Mouse (Mus musculus) neural tube, embryonic 13.5 days (tissue): Measurements from ENCODE around the gene Wasf2. TPM values are rescaled to one million over a fixed set of nuclear protein-coding genes. Genes with fewer than 3 reads are reported as not detected.

Source experiments
- ATAC-seq: fragments of 200-750 bp; cut with Nextera tagmentation; 2 replicates; pipeline ENCODE4 v1.8.0; 2017; ENCODE audit warnings: low read depth, mild to moderate bottlenecking, moderate TSS enrichment, moderate library complexity
- H3K27ac ChIP-seq: fragments of 300-500 bp; sonication (generic); replicated peaks from 2 replicates; pipeline ENCODE4 v1.5.1; 2015; ENCODE audit warnings: moderate library complexity, mild to moderate bottlenecking, inconsistent platforms
- H3K27me3 ChIP-seq: fragments of 300-500 bp; sonication (generic); 2 replicates; pipeline ENCODE4 v1.6.1; 2015; ENCODE audit warnings: mild to moderate bottlenecking, inconsistent platforms
- H3K36me3 ChIP-seq: fragments of 300-500 bp; sonication (generic); 2 replicates; pipeline ENCODE4 v1.6.1; 2015; ENCODE audit warnings: mild to moderate bottlenecking, inconsistent platforms
- H3K4me1 ChIP-seq: fragments of 300-500 bp; sonication (generic); replicated peaks from 2 replicates; pipeline ENCODE4 v1.6.1; 2015; ENCODE audit warnings: inconsistent platforms
- H3K4me2 ChIP-seq: fragments of 300-500 bp; sonication (generic); 2 replicates; pipeline ENCODE4 v1.6.1; 2015; ENCODE audit warnings: inconsistent platforms, mild to moderate bottlenecking, moderate library complexity
- H3K4me3 ChIP-seq: fragments of 300-500 bp; sonication (generic); 2 replicates; pipeline ENCODE4 v1.5.1; 2015; ENCODE audit warnings: mild to moderate bottlenecking, inconsistent platforms
- H3K9ac ChIP-seq: fragments of 300-500 bp; sonication (generic); 2 replicates; pipeline ENCODE4 v1.6.1; 2015; ENCODE audit warnings: moderate library complexity, mild to moderate bottlenecking, inconsistent platforms
- H3K9me3 ChIP-seq: fragments of 300-500 bp; sonication (generic); 2 replicates; pipeline ENCODE4 v1.6.1; 2016; ENCODE audit warnings: inconsistent platforms
- WGBS: fragments of 180-500 bp; shearing (Covaris S2); methylation state at CpG from one replicate; pipeline ENCODE4 v1.1.7; 2015; 5-methylcytosine and 5-hydroxymethylcytosine counted together
- polyA plus RNA-seq: library from polyadenylated mRNA; unstranded; fragments of >200 nt; fragmentation: Nextera tagmentation; extraction: Ambion mirVana; gene quantifications from 2 replicates; pipeline ENCODE4 v1.2.1, GENCODE M21; 2015

Gene Wasf2
- polyA plus RNA-seq, 1 experiment from 2014 or later = 36.5 TPM

GRCm38 (mm10) chr4:133234771-133235170 lies 104.5 kb downstream of the Wasf2 start:
- Histone ChIP-seq H3K4me1 (no peaks in the 10 kb centered on the region), H3K4me2 (no peak overlapping the region), H3K4me3 (no peak overlapping the region), H3K9ac (no peak overlapping the region), H3K36me3 (no peaks in the 10 kb centered on the region), H3K27me3 (peaks cover 14% of the 10 kb centered on the region), H3K9me3 (no peaks in the 10 kb centered on the region), H3K27ac (no peak overlapping the region)
- ATAC-seq = no peak
- 68% methylated on average over 5 of the region's 5 CpGs for WGBS

DNA sequence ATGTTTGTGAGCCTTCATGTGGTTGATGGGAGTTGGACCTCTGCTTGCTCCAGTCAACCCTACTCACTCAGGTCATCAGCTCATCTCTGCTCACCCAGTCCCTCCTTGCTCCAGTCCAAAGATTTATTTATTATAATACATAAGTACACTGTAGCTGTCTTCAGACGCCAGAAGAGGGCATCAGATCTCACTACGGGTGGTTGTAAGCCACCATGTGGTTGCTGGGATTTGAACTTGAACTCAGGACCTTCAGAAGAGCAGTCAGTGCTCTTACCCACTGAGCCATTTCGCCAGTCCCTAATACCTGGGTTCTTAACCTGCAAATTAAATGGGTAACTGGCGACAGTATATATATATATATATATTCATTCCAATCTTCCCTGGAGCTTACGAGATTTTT lies 105.1 kb downstream of the Wasf2 start:
- H3K4me2 ChIP-seq = no peak overlapping the region
- H3K9ac ChIP-seq = no peak overlapping the region
- H3K4me3 ChIP-seq = no peak overlapping the region
- H3K27me3 ChIP-seq = peaks cover 20% of the 10 kb centered on the region
- no peaks in the 10 kb centered on the region for H3K36me3 ChIP-seq
- H3K4me1 ChIP-seq = peaks cover 2% of the 10 kb centered on the region
- ATAC-seq = no peak
- 78% methylated on average over 5 of the region's 5 CpGs for WGBS
- no peaks in the 10 kb centered on the region for H3K9me3 ChIP-seq
- no peak overlapping the region for H3K27ac ChIP-seq

- Histone ChIP-seq H3K27me3 (peaks cover 44% of the 10 kb centered on the region), H3K9me3 (no peaks in the 10 kb centered on the region), H3K4me2 (no peak overlapping the region), H3K27ac (no peak overlapping the region), H3K9ac (no peak overlapping the region), H3K4me1 (peaks cover 10% of the 10 kb centered on the region), H3K36me3 (no peaks in the 10 kb centered on the region), H3K4me3 (no peak overlapping the region)
- no peak for ATAC-seq
- 78% methylated on average over 4 of the region's 4 CpGs for WGBS
Observed at GRCm38 (mm10) chr4:133237911-133238310, 107.6 kb downstream of the Wasf2 start.

DNA sequence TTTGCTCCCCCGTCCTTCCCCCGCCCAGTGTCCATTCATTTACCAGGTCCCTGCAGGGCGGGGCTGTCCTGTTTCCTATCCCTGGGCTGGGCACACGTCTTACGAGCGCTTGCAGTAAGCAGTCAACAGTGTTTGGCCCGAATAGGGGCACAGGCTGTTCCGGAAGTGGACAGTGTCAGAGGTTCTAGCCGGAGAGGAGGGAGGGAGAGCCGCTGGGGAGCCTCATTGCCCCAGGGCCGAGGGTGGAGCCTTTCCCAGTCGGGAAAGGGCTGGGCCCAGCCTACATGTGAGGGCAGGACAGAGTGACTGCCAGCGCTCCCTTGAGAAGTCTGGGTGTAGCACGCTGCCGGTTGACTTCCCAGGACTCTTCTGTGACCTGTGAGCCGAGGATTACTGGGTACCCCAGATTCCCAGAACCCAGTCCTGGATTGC lies 110.2 kb downstream of the Wasf2 start, which contains the start of gene Map3k6:
Gene Map3k6, plus strand, starts transcription at position 329 of the 432 bp plus-strand sequence.
- peak within 1 kb of the TSS; percentile 68 for H3K9ac ChIP-seq
- H3K4me3 ChIP-seq = peak within 1 kb of the TSS; percentile 53
- H3K4me1 ChIP-seq = peaks cover 10% of the 10 kb centered on the region
- H3K27me3 ChIP-seq = peaks cover 63% of the 10 kb centered on the region
- peak within 1 kb of the TSS; percentile 79 for H3K4me2 ChIP-seq
- H3K9me3 ChIP-seq = no peaks in the 10 kb centered on the region
- no peak within 1 kb of the TSS for H3K27ac ChIP-seq
- 3% methylated on average over 16 of the region's 16 CpGs for WGBS
- peak; percentile 38; the same call in 1 of the 2 replicates for ATAC-seq
- H3K36me3 ChIP-seq = no peaks in the 10 kb centered on the region

DNA sequence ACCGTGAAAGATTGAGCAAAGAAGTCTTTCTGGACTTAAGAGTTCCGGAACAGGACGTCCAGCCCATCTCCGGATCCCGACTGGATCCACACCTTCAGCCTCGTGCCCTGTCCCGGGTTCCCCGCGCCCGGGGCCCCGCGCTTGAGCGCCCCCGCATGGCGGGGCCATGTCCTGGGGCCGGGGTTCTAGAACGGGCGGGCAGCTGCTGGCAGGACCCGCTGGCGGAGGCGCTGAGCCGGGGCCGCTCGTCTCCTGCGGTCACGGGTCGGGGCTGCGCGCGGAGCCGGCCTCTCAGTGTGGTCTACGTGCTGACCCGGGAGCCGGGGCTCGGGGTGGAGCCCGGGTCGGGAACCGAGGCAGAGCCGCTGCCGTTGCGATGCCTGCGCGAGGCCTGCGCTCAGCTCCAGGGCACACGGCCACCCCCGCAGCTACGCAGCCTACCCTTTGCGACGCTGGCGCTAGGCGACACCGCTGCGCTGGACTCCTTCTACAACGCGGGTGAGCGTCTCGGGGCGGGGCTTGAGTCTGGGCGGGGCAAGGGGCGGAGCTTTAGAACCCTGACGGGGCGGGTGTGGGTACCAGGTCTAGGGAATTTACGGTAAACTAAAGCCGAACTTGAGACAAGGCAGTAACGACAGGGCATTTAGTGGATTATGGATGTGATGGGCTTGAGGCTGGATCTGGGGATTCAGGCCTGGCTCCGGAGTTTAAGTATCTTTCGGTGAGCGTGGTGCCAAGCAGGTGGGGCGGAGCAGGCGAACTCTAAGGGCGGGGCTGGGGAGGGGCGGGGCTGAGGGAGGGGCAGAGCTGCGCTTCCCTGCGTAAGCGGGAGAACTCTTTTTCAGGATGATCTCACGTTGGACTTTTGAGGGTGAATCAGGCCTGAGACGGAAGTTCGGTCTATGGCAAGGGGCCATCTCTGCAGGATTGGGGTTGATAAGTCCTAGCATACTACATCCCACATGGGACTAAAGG lies 110.9 kb downstream of the Wasf2 start:
- Histone ChIP-seq H3K36me3 (no peaks in the 10 kb centered on the region), H3K4me1 (peaks cover 10% of the 10 kb centered on the region), H3K27ac (no peak overlapping the region), H3K4me2 (peak overlapping the region; percentile 79), H3K27me3 (peaks cover 62% of the 10 kb centered on the region), H3K9ac (peak overlapping the region; percentile 68), H3K4me3 (peak overlapping the region; percentile 53), H3K9me3 (no peaks in the 10 kb centered on the region)
- under 1% methylated on average over 78 of the region's 78 CpGs for WGBS
- ATAC-seq = peak; percentile 89

DNA sequence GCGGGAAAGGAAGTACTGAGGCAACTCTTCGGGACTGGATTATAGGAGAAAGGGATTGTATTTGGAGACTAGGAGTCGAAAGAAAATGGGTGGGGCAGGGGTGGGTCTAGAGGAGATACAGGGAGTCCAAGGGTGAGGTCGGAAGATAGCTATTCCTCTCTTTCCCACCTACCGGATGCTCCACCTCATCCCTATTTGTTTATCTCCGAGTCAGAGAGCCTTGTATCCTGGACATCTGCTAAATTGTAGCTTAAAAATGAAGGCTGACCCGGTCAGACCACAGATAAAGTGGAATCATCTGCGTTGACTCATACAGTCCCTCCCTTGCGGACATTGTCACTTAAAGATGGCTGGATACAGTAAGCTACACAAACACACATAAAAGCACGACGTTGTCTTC lies 111.6 kb downstream of the Wasf2 start:
- no peak overlapping the region for H3K27ac ChIP-seq
- H3K4me1 ChIP-seq = peaks cover 10% of the 10 kb centered on the region
- ATAC-seq = no peak
- no peaks in the 10 kb centered on the region for H3K9me3 ChIP-seq
- 38% methylated on average over 11 of the region's 11 CpGs for WGBS
- no peaks in the 10 kb centered on the region for H3K36me3 ChIP-seq
- peaks cover 69% of the 10 kb centered on the region for H3K27me3 ChIP-seq
- no peak overlapping the region for H3K9ac ChIP-seq
- peak overlapping the region; percentile 79 for H3K4me2 ChIP-seq
- H3K4me3 ChIP-seq = peak overlapping the region; percentile 53

DNA sequence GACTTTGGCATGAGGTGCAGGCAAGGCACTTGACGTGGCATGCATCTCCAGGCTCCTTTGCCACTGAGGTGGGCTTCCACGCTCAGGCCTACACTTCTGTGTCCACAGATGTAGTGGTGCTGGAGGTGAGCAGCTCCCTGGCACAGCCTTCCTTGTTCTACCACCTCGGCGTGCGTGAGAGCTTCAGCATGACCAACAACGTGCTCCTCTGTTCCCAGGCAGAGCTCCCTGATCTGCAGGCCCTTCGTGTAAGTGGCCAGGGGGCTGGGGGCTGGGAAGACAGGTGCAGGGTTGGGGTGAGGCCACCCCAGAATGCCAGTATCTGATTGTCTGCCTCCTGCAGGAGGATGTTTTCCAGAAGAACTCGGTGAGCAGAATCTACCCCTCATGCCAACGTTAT lies 112.4 kb downstream of the Wasf2 start:
- Histone ChIP-seq H3K27me3 (peaks cover 77% of the 10 kb centered on the region), H3K27ac (no peak overlapping the region), H3K9ac (no peak overlapping the region), H3K9me3 (no peaks in the 10 kb centered on the region), H3K4me3 (no peak overlapping the region), H3K36me3 (no peaks in the 10 kb centered on the region), H3K4me2 (no peak overlapping the region), H3K4me1 (peaks cover 10% of the 10 kb centered on the region)
- 46% methylated on average over 9 of the region's 9 CpGs for WGBS
- no peak for ATAC-seq

GRCm38 (mm10) chr4:133243538-133243937 lies 113.2 kb downstream of the Wasf2 start:
- Histone ChIP-seq H3K4me3 (no peak overlapping the region), H3K4me2 (no peak overlapping the region), H3K27me3 (peaks cover 85% of the 10 kb centered on the region), H3K9me3 (no peaks in the 10 kb centered on the region), H3K36me3 (no peaks in the 10 kb centered on the region), H3K4me1 (peaks cover 10% of the 10 kb centered on the region), H3K27ac (no peak overlapping the region), H3K9ac (no peak overlapping the region)
- WGBS = 50% methylated on average over 13 of the region's 13 CpGs
- ATAC-seq = no peak

- no peak overlapping the region for H3K4me2 ChIP-seq
- no peaks in the 10 kb centered on the region for H3K36me3 ChIP-seq
- H3K27ac ChIP-seq = no peak overlapping the region
- ATAC-seq = no peak
- peaks cover 87% of the 10 kb centered on the region for H3K27me3 ChIP-seq
- peaks cover 10% of the 10 kb centered on the region for H3K4me1 ChIP-seq
- no peak overlapping the region for H3K9ac ChIP-seq
- no peaks in the 10 kb centered on the region for H3K9me3 ChIP-seq
- H3K4me3 ChIP-seq = no peak overlapping the region
- WGBS = 97% methylated on average over 1 of the region's 1 CpGs
Observed at GRCm38 (mm10) chr4:133244289-133244688, 114.0 kb downstream of the Wasf2 start.

DNA sequence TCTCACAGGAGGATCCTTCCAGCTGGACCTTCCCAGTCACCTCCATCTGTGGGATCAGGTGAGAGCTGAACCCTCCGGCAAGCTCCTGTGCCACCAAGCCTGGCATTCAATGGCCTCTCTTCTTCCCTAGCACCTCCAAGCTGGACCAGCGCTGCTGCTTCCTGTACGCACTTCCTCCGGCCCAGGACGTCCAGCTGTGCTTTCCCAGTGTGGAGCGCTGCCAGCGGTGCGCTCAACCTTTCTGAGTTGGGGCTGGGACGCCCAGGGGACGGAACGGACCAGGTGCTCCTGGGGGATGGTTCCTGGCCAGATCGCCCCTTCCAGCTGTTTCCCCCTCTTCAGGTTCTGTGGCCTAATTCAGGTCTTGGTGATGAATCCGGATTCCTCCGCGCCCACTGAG lies 116.8 kb downstream of the Wasf2 start:
- H3K4me2 ChIP-seq = no peak overlapping the region
- H3K36me3 ChIP-seq = no peaks in the 10 kb centered on the region
- WGBS = 33% methylated on average over 15 of the region's 15 CpGs
- peaks cover 89% of the 10 kb centered on the region for H3K27me3 ChIP-seq
- ATAC-seq = no peak
- no peak overlapping the region for H3K4me3 ChIP-seq
- H3K9me3 ChIP-seq = no peaks in the 10 kb centered on the region
- peaks cover 12% of the 10 kb centered on the region for H3K4me1 ChIP-seq
- H3K27ac ChIP-seq = no peak overlapping the region
- H3K9ac ChIP-seq = no peak overlapping the region

DNA sequence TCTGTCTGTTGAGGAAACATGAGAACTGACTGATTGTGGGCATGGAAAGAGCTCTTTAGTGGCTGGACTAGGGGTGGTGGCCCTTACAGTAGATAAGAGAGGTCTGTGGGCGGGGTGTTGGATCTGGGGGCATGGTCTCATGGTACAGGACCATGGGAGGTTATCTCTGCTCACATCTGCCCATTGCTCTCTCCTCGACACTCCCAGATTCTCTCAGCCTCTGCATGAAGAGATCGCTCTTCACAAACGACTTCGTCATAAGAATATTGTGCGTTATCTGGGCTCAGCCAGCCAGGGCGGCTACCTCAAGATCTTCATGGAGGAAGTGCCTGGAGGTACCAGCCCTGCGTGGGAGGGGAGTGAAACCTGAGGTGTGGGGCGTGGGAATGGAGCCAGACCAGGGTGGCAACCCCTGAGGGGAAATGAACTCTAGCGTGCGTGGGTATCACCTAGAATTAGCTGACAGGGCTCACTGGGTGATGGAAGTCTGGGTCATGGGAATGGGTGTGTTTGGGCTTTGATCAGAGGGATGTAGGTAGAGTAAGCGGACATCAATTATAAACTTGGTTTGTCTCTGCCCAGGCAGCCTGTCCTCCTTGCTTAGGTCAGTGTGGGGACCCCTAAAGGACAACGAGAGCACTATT lies 117.6 kb downstream of the Wasf2 start:
- Histone ChIP-seq H3K36me3 (no peaks in the 10 kb centered on the region), H3K4me1 (peaks cover 12% of the 10 kb centered on the region), H3K27ac (no peak overlapping the region), H3K27me3 (peaks cover 89% of the 10 kb centered on the region), H3K4me3 (no peak overlapping the region), H3K4me2 (no peak overlapping the region), H3K9ac (no peak overlapping the region), H3K9me3 (no peaks in the 10 kb centered on the region)
- 76% methylated on average over 13 of the region's 13 CpGs for WGBS
- ATAC-seq = no peak
